Mouse (Mus musculus): ENCODE measurements around the gene Kif1a.

GRCm38 (mm10) chr1:93051124-93051833 is 50.5 kb downstream of the Kif1a start:
- TF ChIP-seq MXI1 (IDR thresholded peaks at IDR 0.05; ENCODE audit: low read depth, low read length) (no peak), POLR2A (IDR thresholded peaks at IDR 0.05; ENCODE audit: control insufficient read depth in 1 of 2, insufficient read depth in 1 of 2, low read depth in 1 of 2, low read length in 2 of 2, poor library complexity in 1 of 2) (no peak), EP300 (IDR thresholded peaks at IDR 0.05; ENCODE audit: low read depth in 1 of 2, low read length in 2 of 2) (no peak), POLR2AphosphoS2 (IDR thresholded peaks at IDR 0.05; ENCODE audit: low read length) (no peak), CTCF (IDR thresholded peaks at IDR 0.05 in 2 of 3, conservative IDR thresholded peaks at IDR 0.05 in 1 of 3; ENCODE audit: control insufficient read depth in 1 of 3, insufficient read depth in 1 of 3, low read depth in 2 of 3, low read length in 3 of 3, poor library complexity in 1 of 3, severe bottlenecking in 1 of 3) (no peak), NELFE (IDR thresholded peaks at IDR 0.05; ENCODE audit: low read depth, low read length) (no peak), MAX (IDR thresholded peaks at IDR 0.05; ENCODE audit: low read length) (no peak)

Data from MEL (cell line).